Mouse (Mus musculus): Measurements from ENCODE around the gene Uvssa.
"Not testable (repeated sequence)": the region's sequence is repeated elsewhere in the genome, so short reads cannot be mapped to it uniquely, and the experiment has no call there.

The Uvssa gene

GRCm38 (mm10) chr5:33378302-33378854 lies at the start of gene Uvssa:
Gene Uvssa, plus strand, starts transcription at chr5:33378549.
- peak; percentile 98 for DNase-seq

GRCm38 (mm10) chr5:33334381-33335272 lies 43.7 kb upstream of the Uvssa start:
- no peak for DNase-seq

- DNase-seq = peak; percentile 95
Observed at GRCm38 (mm10) chr5:33335273-33335976, 42.9 kb upstream of the Uvssa start, which contains the start of gene Maea. Gene Maea, plus strand, starts transcription at chr5:33335509.

GRCm38 (mm10) chr5:33335977-33336360 lies 42.4 kb upstream of the Uvssa start:
- DNase-seq = no peak

- no peak for DNase-seq
Observed at GRCm38 (mm10) chr5:33337206-33337605, 41.1 kb upstream of the Uvssa start.

- DNase-seq = no peak
Observed at GRCm38 (mm10) chr5:33341165-33341564, 37.2 kb upstream of the Uvssa start.

- not testable (repeated sequence) for DNase-seq
Observed at GRCm38 (mm10) chr5:33342248-33342647, 36.1 kb upstream of the Uvssa start.

GRCm38 (mm10) chr5:33342821-33343220 lies 35.5 kb upstream of the Uvssa start:
- DNase-seq = no peak

GRCm38 (mm10) chr5:33343571-33343970 lies 34.8 kb upstream of the Uvssa start:
- peak; percentile 32 for DNase-seq

- DNase-seq = no peak
Observed at GRCm38 (mm10) chr5:33344070-33344469, 34.3 kb upstream of the Uvssa start.

GRCm38 (mm10) chr5:33347620-33348019 lies 30.7 kb upstream of the Uvssa start:
- DNase-seq = peak; percentile 44

GRCm38 (mm10) chr5:33349205-33349604 lies 29.1 kb upstream of the Uvssa start:
- no peak for DNase-seq

- no peak for DNase-seq
Observed at GRCm38 (mm10) chr5:33349706-33350105, 28.6 kb upstream of the Uvssa start.

GRCm38 (mm10) chr5:33351556-33352272 lies 26.6 kb upstream of the Uvssa start:
- DNase-seq = no peak

- DNase-seq = no peak
Observed at GRCm38 (mm10) chr5:33352273-33352645, 26.1 kb upstream of the Uvssa start.

GRCm38 (mm10) chr5:33353011-33353410 lies 25.3 kb upstream of the Uvssa start:
- no peak for DNase-seq

GRCm38 (mm10) chr5:33357494-33357893 lies 20.9 kb upstream of the Uvssa start:
- no peak for DNase-seq

GRCm38 (mm10) chr5:33358467-33358866 lies 19.9 kb upstream of the Uvssa start:
- no peak for DNase-seq

GRCm38 (mm10) chr5:33363263-33363662 lies 15.1 kb upstream of the Uvssa start:
- DNase-seq = no peak

GRCm38 (mm10) chr5:33368651-33369050 lies 9.7 kb upstream of the Uvssa start:
- DNase-seq = no peak

GRCm38 (mm10) chr5:33371137-33371536 lies 7.2 kb upstream of the Uvssa start:
- DNase-seq = no peak

- no peak for DNase-seq
Observed at GRCm38 (mm10) chr5:33371668-33372067, 6.7 kb upstream of the Uvssa start.
